Mouse (Mus musculus): Measurements from ENCODE around the gene Klhl32. TPM values are rescaled to one million over a fixed set of nuclear protein-coding genes. Genes with fewer than 3 reads are reported as not detected.
A peak's percentile ranks its signal among the peaks of the same experiment; 100 is the strongest.

Klhl32 gene
- polyA plus RNA-seq, 1 experiment from 2014 or later, result 6.4 TPM

GRCm38 (mm10) chr4:24630430-24630829 is 220.5 kb downstream of the Klhl32 start:
- 91% methylated on average over 2 of the region's 2 CpGs for WGBS
- H3K4me3 ChIP-seq (ENCODE audit: low read depth, low read length), result no peak overlapping the region
- no peak overlapping the region for H3K9ac ChIP-seq (ENCODE audit: low read length)
- no peaks in the 10 kb centered on the region for H3K9me3 ChIP-seq (ENCODE audit: control insufficient read depth, low read length)
- 0 out of 2 replicates have a peak, but pooled peaks cover 2% of the 10 kb centered on the region for H3K4me1 ChIP-seq (ENCODE audit: control insufficient read depth, insufficient read depth, low read length)
- no peaks in the 10 kb centered on the region for H3K27me3 ChIP-seq (ENCODE audit: control insufficient read depth, insufficient read depth, low read length)
- H3K36me3 ChIP-seq (ENCODE audit: control insufficient read depth, insufficient read depth, low read length), result no peaks in the 10 kb centered on the region
- H3K4me2 ChIP-seq, result no peak overlapping the region
- no peak for ATAC-seq (ENCODE audit: low FRiP score)
- DNase-seq (ENCODE audit: low spot score, missing footprints), result no peak
- H3K27ac ChIP-seq (ENCODE audit: low read depth, low read length), result 0 out of 2 replicates have a peak overlapping the region, but pooled peaks have one; percentile 1

DNA sequence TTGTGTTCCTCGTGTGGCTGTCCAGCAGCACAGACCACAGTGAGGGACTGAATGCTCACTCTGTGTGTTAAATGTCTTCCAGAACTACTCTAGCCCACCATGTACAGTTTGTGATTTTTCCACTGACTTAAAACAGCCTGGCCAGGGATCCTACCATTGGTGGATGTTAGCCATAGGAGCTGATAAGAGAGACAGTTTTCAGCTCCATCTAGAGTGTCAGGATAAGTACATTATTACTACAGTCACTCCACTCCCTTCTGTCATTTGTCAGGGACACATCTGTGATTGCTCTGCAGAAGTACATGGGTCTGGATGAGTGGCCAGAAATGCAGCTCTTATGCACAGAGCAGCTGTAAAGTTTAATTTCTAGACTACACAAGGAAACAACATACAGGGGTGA is 223.1 kb downstream of the Klhl32 start:
- Histone ChIP-seq H3K4me3 (ENCODE audit: low read depth, low read length) (no peak overlapping the region), H3K27ac (ENCODE audit: low read depth, low read length) (no peak overlapping the region), H3K4me1 (ENCODE audit: control insufficient read depth, insufficient read depth, low read length) (0 out of 2 replicates have a peak, but pooled peaks cover 2% of the 10 kb centered on the region), H3K9me3 (ENCODE audit: control insufficient read depth, low read length) (no peaks in the 10 kb centered on the region), H3K36me3 (ENCODE audit: control insufficient read depth, insufficient read depth, low read length) (no peaks in the 10 kb centered on the region), H3K27me3 (ENCODE audit: control insufficient read depth, insufficient read depth, low read length) (no peaks in the 10 kb centered on the region), H3K9ac (ENCODE audit: low read length) (no peak overlapping the region), H3K4me2 (no peak overlapping the region)
- WGBS, result 70% methylated on average over 1 of the region's 1 CpGs
- ATAC-seq (ENCODE audit: low FRiP score), result no peak
- DNase-seq (ENCODE audit: low spot score, missing footprints), result no peak

DNA sequence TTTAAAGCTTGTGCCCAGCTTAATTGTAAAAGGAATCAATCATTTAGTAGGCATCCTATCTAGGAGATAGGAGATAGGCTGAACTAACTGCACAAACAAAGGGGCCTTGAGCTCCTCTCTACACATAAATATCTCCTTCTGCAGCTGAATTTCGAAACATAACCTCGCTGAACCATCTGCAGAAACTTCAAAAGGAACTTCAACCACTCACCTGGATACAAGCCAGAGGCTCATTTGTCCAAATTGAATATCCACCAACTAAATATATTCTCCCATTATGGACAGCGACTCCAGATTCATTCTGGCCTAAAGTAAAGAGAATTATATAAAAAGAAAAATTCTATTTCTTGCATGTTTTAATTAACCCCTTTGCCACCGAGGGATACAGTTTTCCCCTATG is 224.2 kb downstream of the Klhl32 start:
- Histone ChIP-seq H3K36me3 (ENCODE audit: control insufficient read depth, insufficient read depth, low read length) (no peaks in the 10 kb centered on the region), H3K9me3 (ENCODE audit: control insufficient read depth, low read length) (no peaks in the 10 kb centered on the region), H3K27me3 (ENCODE audit: control insufficient read depth, insufficient read depth, low read length) (no peaks in the 10 kb centered on the region), H3K4me3 (ENCODE audit: low read depth, low read length) (no peak overlapping the region), H3K4me1 (ENCODE audit: control insufficient read depth, insufficient read depth, low read length) (0 out of 2 replicates have a peak, but pooled peaks cover 2% of the 10 kb centered on the region), H3K27ac (ENCODE audit: low read depth, low read length) (no peak overlapping the region), H3K4me2 (no peak overlapping the region), H3K9ac (ENCODE audit: low read length) (no peak overlapping the region)
- no peak for DNase-seq (ENCODE audit: low spot score, missing footprints)
- no peak for ATAC-seq (ENCODE audit: low FRiP score)
- WGBS, result 89% methylated on average over 4 of the region's 4 CpGs

DNA sequence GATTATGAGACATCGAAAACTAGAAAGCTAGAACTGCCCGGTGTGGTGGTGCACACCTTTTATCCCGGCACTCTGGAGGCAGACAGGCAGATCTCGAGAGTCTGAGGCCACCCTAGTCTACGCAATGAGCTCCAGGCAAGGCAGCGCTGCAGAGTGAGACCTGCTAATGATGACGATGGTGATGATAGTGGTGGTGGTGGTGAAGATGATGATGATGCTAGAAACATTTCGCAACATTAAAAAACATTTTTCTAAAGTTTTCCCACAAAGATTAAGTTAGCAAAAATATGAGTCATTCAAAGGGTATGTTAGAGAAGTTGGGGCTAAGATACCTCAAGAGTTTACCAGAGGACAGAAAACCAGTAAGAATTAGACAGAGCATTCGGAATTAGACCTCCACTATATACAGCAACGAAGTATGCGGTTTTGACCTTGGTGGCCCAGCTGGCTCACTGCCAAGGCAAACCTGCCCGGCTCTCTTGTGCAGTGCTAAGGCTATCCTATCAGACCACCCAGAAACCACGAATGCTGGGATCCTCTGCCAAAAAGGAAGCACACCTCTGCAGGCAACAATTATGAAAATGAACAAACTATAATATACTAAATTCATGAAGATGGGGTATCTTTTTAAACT is 224.9 kb downstream of the Klhl32 start:
- H3K27me3 ChIP-seq (ENCODE audit: control insufficient read depth, insufficient read depth, low read length), result no peaks in the 10 kb centered on the region
- H3K4me3 ChIP-seq (ENCODE audit: low read depth, low read length), result no peak overlapping the region
- H3K9ac ChIP-seq (ENCODE audit: low read length), result no peak overlapping the region
- H3K4me2 ChIP-seq, result no peak overlapping the region
- DNase-seq (ENCODE audit: low spot score, missing footprints) (no peak), ATAC-seq (ENCODE audit: low FRiP score) (0 out of 2 replicates have a peak, but pooled peaks have one; percentile 42)
- no peaks in the 10 kb centered on the region for H3K4me1 ChIP-seq (ENCODE audit: control insufficient read depth, insufficient read depth, low read length)
- H3K9me3 ChIP-seq (ENCODE audit: control insufficient read depth, low read length), result no peaks in the 10 kb centered on the region
- no peak overlapping the region for H3K27ac ChIP-seq (ENCODE audit: low read depth, low read length)
- 90% methylated on average over 13 of the region's 13 CpGs for WGBS
- no peaks in the 10 kb centered on the region for H3K36me3 ChIP-seq (ENCODE audit: control insufficient read depth, insufficient read depth, low read length)

DNA sequence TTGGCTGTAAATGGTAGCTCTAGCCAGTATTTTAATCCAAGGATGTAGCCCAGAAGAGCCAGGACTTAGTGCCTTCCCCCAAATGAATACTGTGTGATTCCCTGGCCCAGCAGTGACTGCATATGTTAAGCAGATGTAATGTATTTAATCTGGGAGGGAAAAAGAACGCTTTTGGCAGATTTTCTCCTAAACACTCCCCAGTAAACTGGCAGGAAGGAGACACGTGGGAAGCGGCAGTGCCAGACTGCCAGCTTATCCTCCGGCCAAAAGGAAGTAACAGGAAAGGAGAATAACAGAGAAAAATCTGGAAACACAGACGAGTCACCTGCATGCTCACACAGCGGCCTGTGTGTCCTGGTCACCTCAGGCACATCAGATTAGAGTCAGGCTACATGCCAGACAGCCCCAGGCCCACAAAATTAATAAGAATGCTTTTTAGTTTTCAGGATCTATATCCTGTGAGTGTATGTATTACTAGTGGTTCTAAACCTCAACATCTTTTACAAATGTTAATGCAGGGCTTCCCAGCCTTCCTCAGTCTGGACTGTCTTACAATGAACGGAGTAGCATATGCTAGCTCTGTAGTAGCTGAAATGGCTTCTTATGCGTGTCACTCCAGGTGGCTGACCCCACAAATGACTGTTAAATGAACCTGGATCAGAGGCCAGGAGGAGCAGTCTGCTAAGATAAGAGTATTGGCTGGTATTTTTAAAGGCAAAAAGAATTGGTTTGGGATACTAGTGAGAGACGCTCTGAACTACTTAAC is 229.3 kb downstream of the Klhl32 start:
- ATAC-seq (ENCODE audit: low FRiP score), result no peak
- Histone ChIP-seq H3K9ac (ENCODE audit: low read length) (no peak overlapping the region), H3K9me3 (ENCODE audit: control insufficient read depth, low read length) (no peaks in the 10 kb centered on the region), H3K36me3 (ENCODE audit: control insufficient read depth, insufficient read depth, low read length) (no peaks in the 10 kb centered on the region), H3K4me1 (ENCODE audit: control insufficient read depth, insufficient read depth, low read length) (no peaks in the 10 kb centered on the region), H3K4me3 (ENCODE audit: low read depth, low read length) (no peak overlapping the region), H3K27ac (ENCODE audit: low read depth, low read length) (no peak overlapping the region), H3K4me2 (no peak overlapping the region), H3K27me3 (ENCODE audit: control insufficient read depth, insufficient read depth, low read length) (no peaks in the 10 kb centered on the region)
- peak; percentile 44 for DNase-seq (ENCODE audit: low spot score, missing footprints)
- 85% methylated on average over 9 of the region's 9 CpGs for WGBS

DNA sequence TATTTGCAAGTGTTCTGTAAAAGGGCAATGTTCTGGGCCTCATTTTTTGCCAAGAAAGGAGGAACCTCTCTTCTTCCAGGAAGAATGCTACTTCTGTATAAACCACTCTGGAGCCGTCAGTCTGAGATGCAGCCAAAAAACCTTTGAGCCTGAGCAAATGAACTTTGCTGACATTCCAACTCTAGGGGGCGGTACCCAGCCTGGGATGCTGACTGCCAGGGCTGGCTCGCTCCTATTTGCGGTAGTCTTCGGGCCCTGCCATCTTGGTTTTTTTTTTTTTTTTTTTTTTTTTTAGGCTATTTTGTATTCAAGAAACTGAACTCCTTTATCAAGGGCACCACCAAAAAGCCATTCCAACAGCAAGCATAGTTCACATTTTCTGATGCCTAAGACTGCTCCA is 230.5 kb downstream of the Klhl32 start:
- H3K9me3 ChIP-seq (ENCODE audit: control insufficient read depth, low read length), result no peaks in the 10 kb centered on the region
- H3K27ac ChIP-seq (ENCODE audit: low read depth, low read length), result no peak overlapping the region
- DNase-seq (ENCODE audit: low spot score, missing footprints) (peak; percentile 8), ATAC-seq (ENCODE audit: low FRiP score) (no peak)
- H3K4me2 ChIP-seq, result no peak overlapping the region
- H3K27me3 ChIP-seq (ENCODE audit: control insufficient read depth, insufficient read depth, low read length), result no peaks in the 10 kb centered on the region
- H3K9ac ChIP-seq (ENCODE audit: low read length), result no peak overlapping the region
- WGBS, result 92% methylated on average over 5 of the region's 5 CpGs
- H3K4me3 ChIP-seq (ENCODE audit: low read depth, low read length), result no peak overlapping the region
- H3K36me3 ChIP-seq (ENCODE audit: control insufficient read depth, insufficient read depth, low read length), result no peaks in the 10 kb centered on the region
- H3K4me1 ChIP-seq (ENCODE audit: control insufficient read depth, insufficient read depth, low read length), result no peaks in the 10 kb centered on the region

DNA sequence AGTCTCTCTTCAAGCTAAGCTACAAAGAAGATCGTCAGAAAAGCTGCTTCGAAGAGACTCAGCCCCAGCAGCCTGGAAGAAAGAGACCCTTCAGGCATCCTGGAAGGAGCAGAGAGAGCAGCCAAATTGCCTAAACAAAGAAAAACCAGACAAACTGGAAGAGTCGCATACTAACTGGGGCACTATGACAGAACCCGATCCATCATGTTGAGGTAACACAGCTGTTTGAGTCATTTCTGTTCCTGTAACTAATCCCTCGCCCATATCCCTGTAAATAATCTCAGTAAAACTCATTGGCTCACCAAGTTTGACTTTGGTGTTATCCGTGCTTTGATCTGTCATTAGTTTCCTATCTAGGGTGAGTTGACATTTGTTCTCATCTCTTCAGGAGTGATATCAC is 230.9 kb downstream of the Klhl32 start:
- H3K9ac ChIP-seq (ENCODE audit: low read length), result no peak overlapping the region
- no peak overlapping the region for H3K4me2 ChIP-seq
- no peaks in the 10 kb centered on the region for H3K4me1 ChIP-seq (ENCODE audit: control insufficient read depth, insufficient read depth, low read length)
- 83% methylated on average over 6 of the region's 6 CpGs for WGBS
- H3K27ac ChIP-seq (ENCODE audit: low read depth, low read length), result no peak overlapping the region
- no peak for ATAC-seq (ENCODE audit: low FRiP score)
- DNase-seq (ENCODE audit: low spot score, missing footprints), result peak; percentile 83
- no peaks in the 10 kb centered on the region for H3K27me3 ChIP-seq (ENCODE audit: control insufficient read depth, insufficient read depth, low read length)
- H3K9me3 ChIP-seq (ENCODE audit: control insufficient read depth, low read length), result no peaks in the 10 kb centered on the region
- no peaks in the 10 kb centered on the region for H3K36me3 ChIP-seq (ENCODE audit: control insufficient read depth, insufficient read depth, low read length)
- H3K4me3 ChIP-seq (ENCODE audit: low read depth, low read length), result no peak overlapping the region

DNA sequence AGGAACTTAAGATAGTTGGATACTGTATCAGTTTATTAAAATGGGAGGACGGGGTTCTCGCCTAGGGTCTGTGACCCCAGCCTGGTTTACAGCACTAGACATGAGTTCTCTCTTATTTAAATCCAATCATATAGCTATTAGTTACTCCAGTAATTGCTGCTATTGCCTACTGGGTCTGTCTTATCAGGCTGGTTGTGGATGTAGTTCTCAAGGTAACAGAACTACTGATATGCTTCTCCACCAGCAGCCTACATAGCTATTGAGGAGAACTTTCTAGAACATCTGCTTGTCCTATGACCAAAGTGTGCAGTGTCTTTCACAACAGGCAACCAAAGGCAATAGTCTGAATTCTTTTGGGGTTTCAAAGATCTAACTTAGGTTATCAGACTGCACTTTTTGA is 241.4 kb downstream of the Klhl32 start:
- H3K9ac ChIP-seq (ENCODE audit: low read length), result no peak overlapping the region
- no peaks in the 10 kb centered on the region for H3K9me3 ChIP-seq (ENCODE audit: control insufficient read depth, low read length)
- 97% methylated on average over 2 of the region's 2 CpGs for WGBS
- DNase-seq (ENCODE audit: low spot score, missing footprints) (peak; percentile 17), ATAC-seq (ENCODE audit: low FRiP score) (no peak)
- no peaks in the 10 kb centered on the region for H3K36me3 ChIP-seq (ENCODE audit: control insufficient read depth, insufficient read depth, low read length)
- H3K27ac ChIP-seq (ENCODE audit: low read depth, low read length), result no peak overlapping the region
- no peak overlapping the region for H3K4me2 ChIP-seq
- H3K27me3 ChIP-seq (ENCODE audit: control insufficient read depth, insufficient read depth, low read length), result no peaks in the 10 kb centered on the region
- H3K4me1 ChIP-seq (ENCODE audit: control insufficient read depth, insufficient read depth, low read length), result no peaks in the 10 kb centered on the region
- no peak overlapping the region for H3K4me3 ChIP-seq (ENCODE audit: low read depth, low read length)

DNA sequence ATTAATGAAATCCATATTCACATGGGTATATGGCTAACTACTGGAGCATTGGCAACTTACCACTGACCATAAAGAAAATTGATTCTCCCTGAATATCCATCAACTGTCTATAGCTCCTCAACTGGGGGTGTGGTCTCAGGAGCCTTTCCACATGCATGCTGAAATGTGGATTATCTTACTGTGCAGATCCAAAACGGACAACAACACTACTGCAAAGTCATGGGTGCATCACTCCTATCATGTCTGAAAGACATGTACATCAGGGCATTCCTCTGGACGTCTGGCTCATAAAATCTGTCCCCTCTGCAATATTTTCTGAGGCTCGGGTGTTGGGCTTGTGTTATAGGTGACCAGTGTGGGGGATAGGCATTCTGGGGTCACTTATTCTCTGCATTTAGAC is 241.8 kb downstream of the Klhl32 start:
- no peak for DNase-seq (ENCODE audit: low spot score, missing footprints)
- Histone ChIP-seq H3K9ac (ENCODE audit: low read length) (no peak overlapping the region), H3K27me3 (ENCODE audit: control insufficient read depth, insufficient read depth, low read length) (no peaks in the 10 kb centered on the region), H3K4me1 (ENCODE audit: control insufficient read depth, insufficient read depth, low read length) (no peaks in the 10 kb centered on the region), H3K9me3 (ENCODE audit: control insufficient read depth, low read length) (no peaks in the 10 kb centered on the region), H3K36me3 (ENCODE audit: control insufficient read depth, insufficient read depth, low read length) (no peaks in the 10 kb centered on the region), H3K4me2 (no peak overlapping the region), H3K4me3 (ENCODE audit: low read depth, low read length) (no peak overlapping the region), H3K27ac (ENCODE audit: low read depth, low read length) (no peak overlapping the region)
- no peak for ATAC-seq (ENCODE audit: low FRiP score)
- WGBS, result 86% methylated on average over 3 of the region's 3 CpGs
